Mouse (Mus musculus): Measurements from ENCODE around the gene Gm26620.

- TF ChIP-seq CTCF (IDR thresholded peaks at IDR 0.05; ENCODE audit: low read depth), result no peak
- no peak for TF ChIP-seq EP300 (IDR thresholded peaks at IDR 0.05; ENCODE audit: low read depth)
Measured at GRCm38 (mm10) chr1:170858872-170859271, 26.0 kb upstream of the Gm26620 start.
